In genomic region chr6:145352705-145353104, GRCm38 (mm10) we compare ENCODE assay signal across 26 mouse cellular contexts.
A peak's percentile ranks its signal among the peaks of the same experiment; 100 is the strongest.
DNase-seq lines count a peak whose midpoint lies in the region; ATAC-seq and TF ChIP-seq lines count a peak whose summit lies in the region.
"Had no signal": no experiment of that assay in that cellular context is flagged by ENCODE, and none has a peak within 500 bp of the region (broad histone marks: within the 10 kb centered on the region; RNA-seq: fewer than 3 reads in every experiment).

No protein-coding gene starts in this region.

- CTCF ChIA-PET in Patski (lab: Charles Lee), result no interaction called here

- in situ Hi-C loops in Patski (cut with MboI; ENCODE audit: low pct_unique_long_range_greater_than_20kb), result no loop called here

- no peaks in the 10 kb centered on the region for H3K36me3 ChIP-seq in liver, embryonic 15.5 days (replicated peaks)
- no peaks in the 10 kb centered on the region for H3K36me3 ChIP-seq in liver, embryonic 12.5 days
- no peaks in the 10 kb centered on the region for H3K36me3 ChIP-seq in liver, postnatal 0 days (replicated peaks; ENCODE audit: insufficient read depth, low read length)
- H3K36me3 ChIP-seq in liver, embryonic 11.5 days (ENCODE audit: control insufficient read depth, insufficient read depth, low read length), result no peaks in the 10 kb centered on the region
- H3K36me3 ChIP-seq: embryonic facial prominence, embryonic 13.5 days; embryonic facial prominence, embryonic 15.5 days; forebrain, embryonic 10.5 days; forebrain, embryonic 12.5 days; G1E had no signal

- H3K27me3 ChIP-seq in liver, embryonic 15.5 days, result no peaks in the 10 kb centered on the region
- H3K27me3 ChIP-seq in liver, embryonic 12.5 days (replicated peaks), result no peaks in the 10 kb centered on the region
- no peaks in the 10 kb centered on the region for H3K27me3 ChIP-seq in liver, postnatal 0 days (ENCODE audit: insufficient read depth, low read length)
- H3K27me3 ChIP-seq in liver, embryonic 11.5 days (replicated peaks; ENCODE audit: control insufficient read depth, insufficient read depth, low read length), result no peaks in the 10 kb centered on the region
- no peaks in the 10 kb centered on the region for H3K27me3 ChIP-seq in Patski
- H3K27me3 ChIP-seq: CH12.LX; embryonic facial prominence, embryonic 13.5 days; embryonic facial prominence, embryonic 15.5 days; forebrain, embryonic 12.5 days had no signal

- H3K9me3 ChIP-seq in liver, embryonic 15.5 days (replicated peaks), result no peaks in the 10 kb centered on the region
- H3K9me3 ChIP-seq in liver, embryonic 12.5 days (replicated peaks), result peaks cover 6% of the 10 kb centered on the region; the same call in 1 of the 2 replicates
- peaks cover 5% of the 10 kb centered on the region; the same call in 1 of the 2 replicates for H3K9me3 ChIP-seq in liver, postnatal 0 days (ENCODE audit: low read length)
- no peaks in the 10 kb centered on the region for H3K9me3 ChIP-seq in liver, embryonic 11.5 days (ENCODE audit: control insufficient read depth, low read length)
- H3K9me3 ChIP-seq: embryonic facial prominence, embryonic 13.5 days; embryonic facial prominence, embryonic 15.5 days had no signal

- no peak overlapping the region for H3K27ac ChIP-seq in liver, embryonic 15.5 days (replicated peaks)
- H3K27ac ChIP-seq in liver, embryonic 12.5 days, result no peak overlapping the region
- peak overlapping the region; percentile 80 for H3K27ac ChIP-seq in liver, postnatal 0 days (ENCODE audit: low read depth)
- no peak overlapping the region for H3K27ac ChIP-seq in liver, embryonic 11.5 days (ENCODE audit: low read depth, low read length)
- H3K27ac ChIP-seq: embryonic facial prominence, embryonic 13.5 days; embryonic facial prominence, embryonic 15.5 days; forebrain, embryonic 10.5 days; forebrain, embryonic 12.5 days had no signal

- POLR2A ChIA-PET in Patski (lab: Charles Lee), result interaction anchor here (0.7 kb wide), 1 partner anchor 110 kb away, joined by 3 read pairs; no protein-coding TSS in a partner anchor

- no peak overlapping the region for H3K4me3 ChIP-seq in liver, embryonic 15.5 days (replicated peaks)
- H3K4me3 ChIP-seq in liver, embryonic 12.5 days, result no peak overlapping the region
- H3K4me3 ChIP-seq in liver, postnatal 0 days (ENCODE audit: low read depth, low read length), result no peak overlapping the region
- H3K4me3 ChIP-seq in liver, embryonic 11.5 days (ENCODE audit: low read depth, low read length), result no peak overlapping the region
- H3K4me3 ChIP-seq: embryonic facial prominence, embryonic 13.5 days; embryonic facial prominence, embryonic 15.5 days; erythroblast, embryonic 14.5 days; forebrain, embryonic 10.5 days; forebrain, embryonic 12.5 days had no signal

- TF ChIP-seq CTCF in liver, postnatal 0 days (IDR thresholded peaks at IDR 0.05; ENCODE audit: low read depth), result no peak
- no peak for TF ChIP-seq CTCF in Patski (IDR thresholded peaks at IDR 0.05)

- H3K4me2 ChIP-seq in liver, embryonic 15.5 days, result no peak overlapping the region
- H3K4me2 ChIP-seq in liver, embryonic 12.5 days, result no peak overlapping the region
- H3K4me2 ChIP-seq in liver, postnatal 0 days (ENCODE audit: low read depth, low read length), result no peak overlapping the region
- H3K4me2 ChIP-seq in liver, embryonic 11.5 days, result no peak overlapping the region
- H3K4me2 ChIP-seq: embryonic facial prominence, embryonic 13.5 days; embryonic facial prominence, embryonic 15.5 days; forebrain, embryonic 12.5 days had no signal

- DNase-seq in liver, postnatal 0 days, result no peak
- no peak for DNase-seq in liver, embryonic 11.5 days (ENCODE audit: low spot score)
- DNase-seq in Patski (ENCODE audit: low read depth, low spot score), result no peak
- DNase-seq: adrenal gland, adult 2 months; adrenal gland, postnatal 10 days; adrenal gland, postnatal 25 days; B cell, adult 2 months; cerebellum, adult 11 months; cerebellum, adult 18-20 months; cerebellum, adult 8-10 months; cerebellum, adult 9-11 months; cerebellum, postnatal 14 days; cerebellum, postnatal 36 days; embryo, embryonic 11 days had no signal

- TF ChIP-seq EP300 in liver, postnatal 0 days (IDR thresholded peaks at IDR 0.05; ENCODE audit: low read depth), result no peak

- ATAC-seq in liver, embryonic 15.5 days (ENCODE audit: insufficient read depth), result 0 out of 2 replicates have a peak, but pooled peaks have one; percentile 18
- ATAC-seq in liver, embryonic 12.5 days, result no peak
- ATAC-seq in liver, postnatal 0 days, result no peak
- no peak for ATAC-seq in liver, embryonic 11.5 days (replicated peaks; ENCODE audit: low FRiP score)
- ATAC-seq in Patski, result peak; percentile 39
- ATAC-seq: CD4-positive, CD25-positive, alpha-beta regulatory T cell, adult 4 months; forebrain, embryonic 14.5 days; forebrain, embryonic 16.5 days had no signal

- WGBS in liver, embryonic 15.5 days (ENCODE audit: insufficient replicate concordance), result 12% methylated on average over 1 of the region's 1 CpGs
- 10% methylated on average over 1 of the region's 1 CpGs for WGBS in liver, embryonic 12.5 days (ENCODE audit: insufficient replicate concordance)
- WGBS in liver, postnatal 0 days (ENCODE audit: insufficient replicate concordance), result 21% methylated on average over 1 of the region's 1 CpGs
- 10% methylated on average over 1 of the region's 1 CpGs for WGBS in liver, embryonic 11.5 days

- peaks cover 17% of the 10 kb centered on the region for H3K4me1 ChIP-seq in liver, embryonic 15.5 days (replicated peaks)
- H3K4me1 ChIP-seq in liver, embryonic 12.5 days, result peaks cover 12% of the 10 kb centered on the region
- H3K4me1 ChIP-seq in liver, postnatal 0 days (ENCODE audit: insufficient read depth), result peaks cover 13% of the 10 kb centered on the region
- H3K4me1 ChIP-seq in liver, embryonic 11.5 days (replicated peaks; ENCODE audit: control insufficient read depth, insufficient read depth, low read length), result no peaks in the 10 kb centered on the region; the same call in 1 of the 2 replicates
- H3K4me1 ChIP-seq: forebrain, embryonic 12.5 days had no signal

- H3K9ac ChIP-seq in liver, embryonic 15.5 days, result no peak overlapping the region
- no peak overlapping the region for H3K9ac ChIP-seq in liver, embryonic 12.5 days
- H3K9ac ChIP-seq in liver, postnatal 0 days (replicated peaks), result no peak overlapping the region
- no peak overlapping the region for H3K9ac ChIP-seq in liver, embryonic 11.5 days (ENCODE audit: low read depth, low read length)
- H3K9ac ChIP-seq: embryonic facial prominence, embryonic 13.5 days; embryonic facial prominence, embryonic 15.5 days; forebrain, embryonic 12.5 days had no signal

Comparison
In these comparisons a context has a peak if more than half of its experiments do, and no peak if none do; other contexts are left out.
1. ATAC-seq: peak in liver, embryonic 15.5 days (single experiment) and Patski (single experiment); none in liver, embryonic 12.5 days (single experiment), liver, postnatal 0 days (single experiment) and liver, embryonic 11.5 days (single experiment).